Mouse (Mus musculus) retina, postnatal 1 day (tissue): ENCODE results near the gene 9130204L05Rik.

Source experiments
- DNase-seq: peaks from one replicate; pipeline ENCODE4 v3.0.0-alpha.2; 2012

9130204L05Rik gene

DNA sequence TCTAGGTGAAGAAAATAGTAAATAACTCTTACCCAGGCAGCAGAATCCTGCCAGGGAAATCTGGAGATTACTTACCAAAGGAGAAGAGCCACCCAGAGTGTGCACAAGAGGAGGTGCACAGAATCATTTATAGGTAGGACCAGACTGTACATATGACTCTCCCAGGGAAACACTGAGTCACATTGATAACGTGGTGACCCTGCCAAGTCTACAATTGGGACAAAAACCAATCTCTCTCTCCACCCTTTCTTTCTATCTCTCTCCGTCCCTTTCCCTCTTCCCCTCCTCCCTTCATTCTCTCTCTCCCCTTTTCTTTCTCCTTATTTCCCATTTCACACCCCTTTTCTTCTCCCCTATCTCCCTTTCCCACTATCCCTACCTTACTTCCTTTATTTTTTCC is at the start of gene 9130204L05Rik:
Gene 9130204L05Rik, minus strand, starts transcription at position 101 of the 400 bp plus-strand sequence.
- no peak for DNase-seq

DNA sequence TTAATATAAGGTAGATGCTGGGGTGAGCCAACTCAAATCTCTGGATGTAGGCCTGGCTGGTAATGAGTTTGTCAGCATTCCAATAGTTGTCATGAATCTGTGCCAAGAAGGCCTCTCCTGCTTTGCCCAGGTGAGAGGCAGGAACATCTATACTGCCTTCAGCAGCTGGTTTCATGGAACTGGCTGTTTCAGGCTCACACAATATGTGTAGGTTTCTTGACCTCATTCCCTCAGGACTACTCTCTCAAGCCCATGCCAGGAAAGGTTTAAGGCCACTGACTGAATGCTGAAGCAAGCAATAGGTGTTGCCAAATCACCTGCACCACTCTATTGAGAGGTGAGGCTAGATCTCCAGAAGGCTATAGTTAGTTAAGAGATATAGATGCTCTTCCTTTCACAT is 18.1 kb upstream of the 9130204L05Rik start:
- DNase-seq = no peak

DNA sequence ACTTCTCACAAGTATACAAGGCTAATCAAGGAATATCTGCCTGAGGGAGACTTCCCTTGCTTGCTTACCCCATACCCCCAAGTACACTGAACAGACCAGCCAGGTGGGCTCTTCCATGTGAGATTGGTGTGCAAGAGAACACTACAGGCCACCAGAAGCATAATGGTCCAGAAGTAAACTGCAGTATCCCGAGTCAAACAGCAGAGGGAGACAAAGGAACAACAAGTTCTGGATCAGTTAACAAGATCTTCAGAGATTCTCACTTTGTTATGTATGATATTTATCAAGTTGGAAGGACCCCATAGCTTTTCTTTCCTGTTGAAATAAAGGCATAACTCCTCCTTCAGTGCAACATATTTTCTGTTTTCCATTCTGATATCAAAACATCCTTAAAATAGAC is 31.4 kb downstream of the 9130204L05Rik start:
- DNase-seq = peak; percentile 1

GRCm38 (mm10) chr3:91052654-91053053 is 37.9 kb downstream of the 9130204L05Rik start:
- no peak for DNase-seq
